Mouse (Mus musculus): ENCODE results near the gene Serpina1c.
"Not testable (repeated sequence)": the region's sequence is repeated elsewhere in the genome, so short reads cannot be mapped to it uniquely, and the experiment has no call there.

- not testable (repeated sequence) for TF ChIP-seq CTCF (conservative IDR thresholded peaks at IDR 0.05; ENCODE audit: low read length); POU5F1 (IDR thresholded peaks at IDR 0.05; ENCODE audit: borderline replicate concordance, low read length)
These were observed 48.3 kb upstream of the Serpina1c start for GRCm38 (mm10) chr12:103952972-103953371.
